Mouse (Mus musculus) layer of hippocampus, postnatal 25 days (tissue): ENCODE measurements at regions not wholly inside any gene's neighbourhood (a gene's known extent, or its start where the extent isn't known, plus 50 kb on each side); places are given as distances from the start of the nearest gene placed in this dataset.

Experiments
- DNase-seq, 2 experiments: peaks; one replicate each; pipeline ENCODE4 v3.0.0; 2022; ENCODE audit warnings: mixed read lengths in 2 of 2, low spot score in 1 of 2; ENCODE audit errors: extremely low spot score in 1 of 2

DNA sequence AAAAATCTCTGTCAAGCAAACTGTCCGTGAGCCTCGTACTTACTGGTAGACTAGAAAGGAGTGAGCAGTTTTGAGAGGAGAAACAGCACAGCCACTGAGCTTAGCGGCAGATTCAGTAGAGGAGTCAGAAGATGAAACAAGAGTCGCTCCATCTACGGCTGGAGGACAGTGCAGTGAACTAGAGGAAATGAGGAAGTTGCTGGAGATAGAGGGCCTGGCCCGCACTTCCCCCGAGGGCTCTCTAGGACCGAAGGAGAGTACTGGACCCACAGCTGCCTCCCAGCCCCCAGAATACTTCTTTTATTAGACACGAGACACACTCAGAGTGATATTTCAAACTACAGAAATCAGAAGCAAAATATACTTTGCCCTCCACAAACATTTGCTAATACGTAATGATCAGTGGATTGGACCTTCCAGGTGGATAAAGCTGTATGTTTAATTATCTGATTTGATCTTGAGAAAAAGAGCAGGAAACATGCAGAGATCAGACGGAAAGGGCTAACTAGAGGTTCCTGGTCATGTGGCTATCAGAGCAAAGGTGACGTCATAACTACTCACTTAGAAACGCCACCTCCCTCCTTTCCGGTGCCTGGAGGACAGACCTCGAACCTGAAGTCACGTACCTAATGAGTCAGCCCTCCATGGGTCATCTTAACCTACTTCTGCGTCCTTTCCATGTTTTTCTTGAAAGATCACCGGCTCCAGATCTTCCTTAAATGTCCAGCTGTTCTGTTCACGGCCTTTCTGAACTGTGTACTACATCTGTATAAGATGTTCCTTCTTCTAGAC lies 277.9 kb downstream of the Basp1 start:
- no peak for DNase-seq

DNA sequence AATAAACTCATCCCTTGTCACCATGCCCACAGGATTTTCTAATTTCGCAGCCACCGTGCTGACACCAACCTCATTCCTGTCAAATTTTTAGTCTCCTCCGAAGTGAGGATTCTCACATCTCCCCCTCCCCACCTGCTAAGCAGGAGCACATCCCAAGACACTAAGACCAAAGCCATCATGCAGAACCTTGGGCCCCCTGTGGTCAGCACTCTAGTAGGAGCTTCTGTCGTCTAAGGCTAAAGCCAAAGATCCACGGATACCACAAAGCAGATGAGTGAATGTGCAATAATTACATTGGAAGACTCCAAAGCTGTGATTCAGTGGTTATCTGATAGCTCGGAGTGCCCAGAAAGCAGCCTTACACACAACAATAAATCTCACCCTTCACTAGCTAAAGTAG lies 283.5 kb downstream of the Basp1 start:
- no peak for DNase-seq

DNA sequence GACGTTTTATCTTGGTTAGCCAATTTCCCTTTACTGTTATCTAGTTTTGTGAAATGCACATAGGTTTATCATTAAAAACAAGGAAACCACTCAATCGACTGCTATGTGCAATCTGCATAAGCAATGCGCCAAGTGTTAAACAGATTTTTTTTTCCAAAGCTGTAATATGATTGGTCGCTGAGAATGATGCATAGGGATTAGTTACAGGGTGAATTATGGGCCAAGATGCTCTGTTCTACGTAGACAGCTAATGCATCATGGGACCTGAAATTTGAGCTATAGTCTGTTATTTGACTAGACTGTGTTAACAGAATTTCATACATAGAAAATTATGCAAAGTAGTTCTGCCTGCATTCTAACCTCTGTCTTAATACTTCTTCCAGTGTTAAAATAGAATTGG lies 284.0 kb downstream of the Basp1 start:
- no peak for DNase-seq

DNA sequence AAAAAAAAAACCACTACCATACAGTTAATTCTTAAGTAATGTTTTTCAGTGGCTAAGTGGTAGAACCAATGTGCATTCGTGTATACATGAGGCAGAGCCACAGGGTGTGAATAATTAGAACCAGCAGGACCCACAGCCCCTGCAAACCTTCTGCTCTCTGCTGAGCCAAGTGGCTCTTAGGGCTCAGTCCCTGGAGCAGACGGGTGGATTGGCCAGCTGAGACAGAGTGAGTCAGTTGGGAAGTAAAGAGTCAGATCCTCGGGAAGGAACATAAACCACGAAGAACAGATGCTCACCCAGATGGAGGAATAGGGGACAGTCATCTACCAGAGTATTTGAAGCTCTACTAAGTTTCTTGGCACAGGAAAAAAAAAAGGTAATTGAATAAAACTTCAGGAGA lies 293.1 kb downstream of the Basp1 start:
- no peak for DNase-seq

DNA sequence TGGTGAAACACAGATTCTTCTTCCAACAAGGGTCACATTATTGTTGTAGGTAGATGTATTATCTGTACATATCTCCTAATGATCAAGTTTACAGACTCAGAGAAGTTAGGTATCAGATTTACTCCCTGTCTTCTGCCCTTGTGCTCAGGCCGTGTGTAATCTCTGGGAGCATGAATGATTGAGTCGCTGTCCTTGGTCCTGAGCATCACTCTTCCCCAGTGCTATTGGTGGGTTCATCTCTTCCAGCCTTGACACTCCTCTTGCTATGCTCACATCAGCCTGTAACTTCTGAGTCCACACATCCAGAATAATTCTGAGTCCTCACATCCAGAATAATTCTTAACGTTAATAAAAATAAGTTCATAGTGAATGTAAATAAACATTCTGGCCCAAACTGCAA lies 295.6 kb downstream of the Basp1 start:
- DNase-seq, result no peak

DNA sequence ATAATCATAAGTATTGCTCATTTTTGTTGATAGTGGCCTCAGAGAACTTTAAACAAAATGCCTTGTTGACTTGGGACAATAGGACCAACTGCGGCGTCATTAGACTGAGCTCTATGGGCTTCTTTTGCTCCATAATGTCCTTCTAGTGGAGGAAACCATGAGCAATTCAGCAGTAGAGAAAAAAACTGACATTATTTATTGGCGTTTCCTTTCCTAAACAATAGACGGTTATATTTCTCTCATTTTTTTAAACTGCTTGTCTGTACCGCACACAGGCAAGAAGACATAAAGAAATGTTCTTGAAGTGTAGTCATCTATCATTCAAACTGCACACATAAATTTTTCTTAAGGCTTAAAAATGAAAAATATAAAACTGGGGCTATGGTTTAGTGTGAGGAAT lies 310.8 kb downstream of the Basp1 start:
- no peak for DNase-seq

DNA sequence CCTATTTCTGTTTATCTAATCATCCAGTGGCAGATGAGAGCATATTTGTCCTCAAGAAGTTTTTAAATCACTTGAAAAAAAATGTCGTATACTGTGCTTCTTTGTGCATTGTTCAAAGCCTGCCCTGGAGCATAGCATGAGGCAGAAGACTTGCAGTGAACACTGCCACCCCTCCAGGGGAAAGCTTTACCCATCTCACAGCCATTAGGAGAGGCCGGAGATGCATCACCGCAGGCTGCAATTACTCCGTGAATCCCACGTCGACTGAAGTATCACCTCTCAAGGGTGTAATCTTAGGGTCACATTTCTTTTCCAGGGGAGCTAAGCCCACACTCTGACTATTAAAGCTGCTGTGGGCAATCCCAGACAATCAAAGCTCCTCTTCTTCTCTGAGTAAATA lies 319.8 kb downstream of the Basp1 start:
- no peak for DNase-seq

DNA sequence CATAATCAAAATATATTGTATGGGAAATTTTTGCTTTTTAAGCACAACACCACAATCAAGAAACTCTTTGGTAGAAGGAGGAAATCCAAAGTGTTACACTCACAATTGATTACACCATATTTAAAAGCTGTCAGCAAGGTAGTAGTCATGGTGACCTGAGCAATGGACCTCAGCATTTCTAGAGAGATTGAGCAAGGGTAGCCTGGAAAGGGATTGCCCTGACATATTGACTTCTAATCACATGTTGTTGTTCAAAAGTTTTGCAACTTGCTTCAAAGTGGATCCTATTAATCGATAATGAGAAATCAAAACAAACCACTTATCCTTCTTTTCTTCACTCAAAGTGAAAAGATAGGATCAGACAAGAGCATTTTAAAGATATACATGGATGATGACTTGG lies 343.9 kb downstream of the Basp1 start:
- DNase-seq, result no peak

DNA sequence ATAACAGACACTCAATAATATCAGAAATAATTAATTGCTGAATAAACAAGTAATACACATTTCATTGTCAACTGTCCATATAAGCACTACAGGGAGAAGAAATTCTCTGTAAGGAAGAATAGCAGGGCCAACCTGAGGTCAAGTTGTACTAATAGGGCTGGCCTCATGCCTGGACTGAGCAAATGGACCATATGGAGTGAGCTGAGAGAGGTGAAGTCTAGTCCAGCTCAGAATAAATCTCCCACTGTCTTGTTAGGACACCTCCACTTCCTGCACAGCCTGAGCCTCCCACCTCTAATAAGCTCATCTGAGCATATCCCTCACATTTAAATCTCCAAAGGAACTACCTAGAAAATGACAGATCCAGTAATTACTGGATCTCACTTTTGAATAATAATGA lies 354.2 kb downstream of the Basp1 start:
- no peak for DNase-seq

DNA sequence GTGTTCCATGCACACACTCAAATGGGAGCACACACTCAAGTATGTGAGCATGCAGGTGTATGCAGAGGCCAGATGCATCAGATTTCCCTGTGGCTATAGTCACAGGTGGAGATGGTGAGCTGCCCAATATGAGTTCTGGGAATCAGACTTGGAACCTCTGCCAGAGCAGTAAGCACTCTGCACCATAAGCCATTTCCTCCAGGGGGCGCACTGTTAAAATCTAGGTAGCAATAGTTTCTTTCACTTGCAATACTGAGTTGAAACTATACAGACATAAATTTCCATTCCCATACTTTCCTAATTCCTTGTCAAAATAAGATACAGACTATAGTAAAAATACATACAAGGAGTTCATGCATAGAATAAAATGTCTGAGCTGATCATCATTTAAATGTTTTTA lies 365.7 kb downstream of the Basp1 start:
- DNase-seq, result peak in 1 of 2 experiments; percentile 67

DNA sequence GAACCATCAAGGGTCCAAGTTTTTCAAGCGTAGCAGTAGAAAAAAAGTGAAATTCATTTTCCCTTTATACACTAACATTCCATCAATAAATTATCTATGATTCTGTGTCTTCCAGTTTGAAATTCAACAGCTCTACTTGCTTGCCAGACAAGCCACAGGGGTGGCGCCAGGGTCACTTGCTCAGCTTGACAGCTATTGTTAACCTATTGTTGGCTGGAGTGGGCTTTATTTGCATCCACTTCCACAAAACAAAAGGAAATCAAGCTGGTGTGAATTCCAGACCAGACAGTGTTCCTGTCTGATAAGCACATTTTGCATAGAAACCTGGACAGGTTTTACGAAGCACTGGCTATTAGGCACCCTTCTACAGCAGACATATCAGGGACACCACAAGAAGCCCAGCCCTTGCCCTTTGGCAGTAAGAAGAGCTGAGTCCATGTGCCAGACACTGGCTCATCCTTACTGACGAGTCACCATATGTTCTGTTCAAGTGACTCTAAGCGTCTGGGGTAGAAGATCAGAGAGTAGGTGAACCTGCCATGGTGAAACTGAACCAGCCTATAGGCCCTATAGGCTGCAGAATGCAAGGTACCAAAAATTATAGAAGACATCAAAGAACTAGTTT lies 366.9 kb downstream of the Basp1 start:
- no peak for DNase-seq

DNA sequence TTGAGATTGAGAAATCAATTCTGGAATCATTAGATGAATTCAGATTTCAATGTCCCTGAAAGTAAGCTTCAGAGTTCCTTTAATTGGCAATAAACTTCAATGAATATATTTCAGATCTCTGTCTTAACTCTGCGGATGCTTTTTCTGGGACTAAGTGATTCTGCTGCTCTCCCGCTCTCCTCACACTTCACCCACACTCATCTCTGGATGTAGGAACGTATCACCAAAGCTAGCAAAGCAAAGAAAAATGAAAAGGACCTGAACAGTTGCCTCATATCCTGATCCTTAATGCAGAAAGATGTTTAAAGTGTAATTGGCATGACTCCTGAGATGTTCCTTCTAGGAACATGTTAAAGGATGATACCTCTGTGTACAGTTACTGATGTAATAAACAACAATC lies 377.3 kb downstream of the Basp1 start:
- DNase-seq, result no peak

DNA sequence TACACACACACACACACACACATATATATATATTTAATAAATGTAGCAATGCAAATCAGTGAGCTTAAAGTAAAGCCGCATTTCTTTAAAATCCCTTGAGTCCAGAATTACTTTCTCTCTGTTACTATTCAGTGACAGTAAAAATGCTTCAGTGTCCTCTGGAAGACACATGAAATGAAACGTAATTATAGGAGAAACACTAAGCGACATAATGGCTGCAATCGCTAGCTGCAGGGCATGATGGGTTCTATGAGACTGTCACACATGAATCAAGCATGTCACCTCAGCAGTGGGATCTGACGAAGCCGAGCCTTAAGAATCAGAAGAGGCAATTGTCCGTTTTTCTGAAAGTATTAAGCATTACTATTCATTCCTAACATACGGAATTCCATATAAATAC lies 385.7 kb downstream of the Basp1 start:
- DNase-seq, result no peak

DNA sequence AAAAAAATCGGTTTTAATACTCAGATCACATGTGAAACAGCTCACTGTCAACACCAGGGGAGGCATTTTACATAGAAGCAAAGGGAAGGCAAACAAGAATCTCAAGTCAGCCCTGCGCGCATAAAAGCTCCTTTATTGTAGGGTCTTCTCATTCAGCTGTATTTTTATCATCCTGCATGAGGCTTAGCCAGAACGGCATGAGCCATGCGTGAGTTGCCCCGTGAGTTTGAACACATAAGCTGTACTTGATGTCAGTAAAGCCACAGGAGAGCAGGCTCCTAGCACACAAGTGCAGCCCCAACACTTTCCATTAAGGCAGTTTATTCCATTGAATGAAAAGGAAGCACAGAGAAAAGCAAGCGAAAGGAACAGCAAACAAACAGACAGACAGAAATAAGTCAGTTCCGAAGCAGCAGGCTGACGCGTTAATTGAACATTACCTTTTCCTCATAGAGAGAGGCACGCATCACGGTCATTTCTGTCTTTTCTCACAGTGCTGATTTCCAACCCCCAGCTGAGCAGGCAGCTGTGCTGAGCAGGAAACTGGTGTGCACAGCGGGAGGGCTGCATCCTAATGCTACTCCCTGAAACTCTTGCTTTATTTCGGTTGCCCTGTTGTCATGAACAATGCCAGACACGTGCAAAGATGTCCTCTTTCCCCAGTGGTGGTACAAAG lies 386.6 kb downstream of the Basp1 start:
- DNase-seq, result peak; percentile 33 to 43

DNA sequence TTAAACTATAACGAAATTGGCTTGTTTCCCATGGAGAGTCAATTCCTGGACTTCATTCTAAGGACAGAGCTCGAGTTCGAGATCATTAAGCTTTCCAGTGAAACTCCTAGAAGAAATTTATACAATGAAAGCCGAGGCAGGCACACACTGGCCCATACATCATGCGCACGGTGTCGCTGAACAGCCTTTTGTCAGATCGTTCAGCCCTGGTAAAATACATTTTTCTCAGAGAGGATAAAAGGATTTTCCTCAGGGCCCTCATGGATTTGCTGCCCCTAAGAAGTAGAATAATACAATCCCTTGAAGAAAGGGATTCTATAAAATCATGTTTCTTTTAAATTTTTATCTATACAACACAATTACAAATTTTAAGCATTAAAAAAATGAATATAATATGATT lies 387.2 kb downstream of the Basp1 start:
- no peak for DNase-seq

DNA sequence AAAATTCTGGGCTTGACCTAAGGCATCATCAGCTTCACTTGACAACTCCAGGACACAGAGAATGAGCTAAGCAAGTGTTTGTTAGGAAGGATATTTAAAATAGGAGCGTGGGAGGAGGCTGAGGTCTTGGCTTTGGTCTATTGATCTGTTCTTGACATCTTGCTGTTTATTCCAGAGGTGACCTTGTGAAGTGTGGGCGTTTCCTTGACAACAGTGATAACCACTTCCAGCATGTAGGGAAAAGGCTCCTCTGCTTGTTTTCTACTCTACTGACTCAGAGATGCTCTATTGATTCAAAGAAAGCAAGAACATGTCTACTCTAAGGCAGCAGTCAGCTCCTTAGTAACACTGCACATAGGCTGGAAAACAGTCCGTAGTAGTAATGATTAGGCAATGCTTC lies 392.6 kb downstream of the Basp1 start:
- no peak for DNase-seq

DNA sequence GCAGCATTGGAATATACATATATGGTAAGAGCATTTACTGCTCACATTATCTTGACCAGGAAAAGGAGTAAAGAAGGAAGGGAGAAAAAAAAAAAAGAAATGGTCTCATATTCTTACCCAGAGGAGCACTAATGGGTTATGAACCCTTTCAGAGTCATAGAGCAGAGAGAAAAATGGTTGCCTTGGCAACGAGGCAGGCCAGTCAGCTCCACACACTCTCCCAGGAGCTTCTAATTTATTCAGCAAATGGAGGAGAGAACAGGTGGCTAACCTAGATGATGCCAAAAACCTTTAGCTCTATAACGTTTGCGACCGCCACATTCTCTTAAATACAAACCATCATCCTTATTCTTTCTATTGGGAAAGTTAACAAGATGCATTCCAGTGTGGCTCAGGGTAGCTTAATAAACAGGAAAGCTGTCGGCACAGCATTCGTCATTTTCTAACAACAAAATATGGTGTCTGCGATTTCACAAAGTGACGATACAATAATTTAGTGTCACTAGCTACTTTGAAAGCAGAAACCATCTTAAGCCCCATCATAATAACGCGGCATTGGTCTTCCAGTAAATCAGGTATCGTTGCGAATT lies 394.1 kb downstream of the Basp1 start:
- DNase-seq, result peak in 1 of 2 experiments; percentile 22

DNA sequence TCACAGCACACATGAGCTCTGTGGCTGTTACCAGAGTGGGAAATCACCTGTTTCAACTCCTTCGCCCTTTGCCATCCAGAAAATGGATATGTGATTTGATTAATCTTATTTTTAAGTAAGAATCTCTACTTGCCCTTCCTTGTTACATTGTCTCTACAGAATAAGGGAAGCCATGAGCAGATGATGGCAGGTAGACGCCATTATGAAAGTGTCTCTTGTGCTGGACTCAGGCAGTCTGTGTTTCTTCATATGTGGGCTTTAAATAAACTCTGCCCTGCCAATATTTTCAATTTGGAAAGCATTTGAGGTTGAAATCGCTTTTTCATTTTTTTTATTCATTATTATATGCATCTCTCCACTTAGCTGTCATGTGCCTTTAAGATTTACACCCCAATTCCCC lies 394.6 kb downstream of the Basp1 start:
- DNase-seq, result no peak

DNA sequence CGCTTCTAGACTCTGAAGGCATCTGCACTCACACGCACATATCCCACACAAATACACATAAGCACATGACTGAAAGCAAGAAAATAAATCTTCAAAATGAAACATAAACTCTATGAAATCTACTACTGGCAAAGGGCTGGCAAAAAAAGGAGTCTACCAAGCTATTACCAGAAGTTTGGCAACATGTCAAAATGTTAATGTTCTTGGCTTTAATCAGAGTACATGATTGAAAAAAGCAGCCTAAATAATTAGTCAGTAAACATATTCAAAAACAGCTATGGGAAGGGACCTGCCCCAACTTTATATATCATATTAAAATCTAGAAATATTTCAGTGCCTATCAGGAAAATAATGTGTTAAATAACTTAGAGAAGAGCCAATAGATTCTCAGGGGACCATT lies 405.8 kb downstream of the Basp1 start:
- no peak for DNase-seq

DNA sequence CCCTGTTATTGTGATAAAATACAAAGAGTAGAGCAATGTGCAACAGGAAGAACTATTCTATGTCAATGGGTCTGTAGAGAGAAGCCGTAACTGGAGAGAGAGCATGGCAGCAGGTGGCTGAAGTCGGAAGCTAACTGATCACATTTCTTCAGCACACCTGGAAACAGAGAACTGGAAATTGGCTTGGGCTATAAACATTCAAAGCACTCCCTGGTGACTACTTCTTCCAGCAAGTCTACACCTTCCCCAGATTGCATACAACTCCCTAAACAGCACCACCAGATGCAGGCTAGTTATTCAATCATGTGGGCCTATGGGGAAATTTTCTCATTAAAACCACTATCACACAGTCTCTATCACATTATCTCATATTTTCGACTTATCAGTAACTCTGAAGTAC lies 413.4 kb downstream of the Basp1 start:
- DNase-seq, result no peak

DNA sequence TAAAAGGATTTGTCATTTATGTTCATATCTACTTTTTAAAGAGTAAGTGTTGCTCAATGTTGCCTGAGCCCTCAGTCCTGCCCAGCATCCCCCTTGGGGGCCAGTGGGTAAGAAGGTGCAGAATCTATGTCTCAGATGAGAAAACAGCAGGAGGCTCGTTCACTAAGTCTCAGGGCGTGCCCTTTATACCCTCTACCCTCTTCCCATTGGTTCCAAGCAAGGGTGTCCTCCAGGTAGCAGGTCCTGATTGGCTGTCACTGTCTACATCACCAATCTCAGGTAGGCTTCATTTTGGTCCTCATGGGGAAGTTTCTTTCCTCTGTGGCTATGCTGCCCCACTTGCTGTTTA lies 420.3 kb downstream of the Basp1 start:
- no peak for DNase-seq
